Mouse (Mus musculus): ENCODE data around the gene Sec14l5. TPM values are rescaled to one million over a fixed set of nuclear protein-coding genes. Genes with fewer than 3 reads are reported as not detected.

Sec14l5 gene
- polyA plus RNA-seq, 1 experiment from 2014 or later, result 0.11 TPM

- ATAC-seq (replicated peaks; ENCODE audit: low FRiP score, low TSS enrichment, low read depth) (no peak), DNase-seq (ENCODE audit: low spot score) (no peak)
- no peak overlapping the region for H3K27ac ChIP-seq (ENCODE audit: low read depth)
- peaks cover 10% of the 10 kb centered on the region for H3K4me1 ChIP-seq (replicated peaks; ENCODE audit: control insufficient read depth, insufficient read depth, low read length)
- H3K9me3 ChIP-seq (ENCODE audit: control insufficient read depth, low read length), result no peaks in the 10 kb centered on the region
- peak overlapping the region; percentile 95 for H3K4me3 ChIP-seq (ENCODE audit: low read depth, low read length)
- no peaks in the 10 kb centered on the region for H3K27me3 ChIP-seq (replicated peaks; ENCODE audit: control insufficient read depth, insufficient read depth, low read length)
- H3K4me2 ChIP-seq (ENCODE audit: low read length), result peak overlapping the region; percentile 90
- WGBS, result 76% methylated on average over 4 of the region's 4 CpGs
- no peak overlapping the region for H3K9ac ChIP-seq (ENCODE audit: low read length)
- H3K36me3 ChIP-seq (ENCODE audit: control insufficient read depth, insufficient read depth, low read length), result 0 out of 2 replicates have a peak, but pooled peaks cover 8% of the 10 kb centered on the region
Measured at GRCm38 (mm10) chr16:5232982-5233381, 86.1 kb downstream of the Sec14l5 start.

GRCm38 (mm10) chr16:5233418-5234313 lies 86.8 kb downstream of the Sec14l5 start, which contains the start of gene Alg1:
Gene Alg1, plus strand, starts transcription at chr16:5233621.
- under 1% methylated on average over 47 of the region's 47 CpGs for WGBS
- H3K27ac ChIP-seq (ENCODE audit: low read depth), result peak within 1 kb of the TSS; percentile 27; the same call in 1 of the 2 replicates

More at GRCm38 (mm10) chr16:5233418-5234313, 86.8 kb downstream of the Sec14l5 start, which contains the start of gene Alg1:
- DNase-seq (ENCODE audit: low spot score) (peak; percentile 90), ATAC-seq (replicated peaks; ENCODE audit: low FRiP score, low TSS enrichment, low read depth) (peak; percentile 94)
- no peaks in the 10 kb centered on the region for H3K9me3 ChIP-seq (ENCODE audit: control insufficient read depth, low read length)
- H3K4me3 ChIP-seq (ENCODE audit: low read depth, low read length), result peak within 1 kb of the TSS; percentile 95
- no peaks in the 10 kb centered on the region for H3K27me3 ChIP-seq (replicated peaks; ENCODE audit: control insufficient read depth, insufficient read depth, low read length)
- H3K36me3 ChIP-seq (ENCODE audit: control insufficient read depth, insufficient read depth, low read length), result peaks cover 9% of the 10 kb centered on the region; the same call in 1 of the 2 replicates
- peak within 1 kb of the TSS; percentile 90 for H3K4me2 ChIP-seq (ENCODE audit: low read length)
- peak within 1 kb of the TSS; percentile 70 for H3K9ac ChIP-seq (ENCODE audit: low read length)
- peaks cover 10% of the 10 kb centered on the region for H3K4me1 ChIP-seq (replicated peaks; ENCODE audit: control insufficient read depth, insufficient read depth, low read length)

Small RNAs within 50 kb of the gene (microRNA-seq; reads per million reads assigned to microRNA genes)
- gene Gm23689, result not detected
- gene Gm26095, result not detected
- gene Mir6364, result not detected

Other genes with a start within 250 kb of the Sec14l5 start
- 145 and 162 TPM in 2 replicates for gene Nudt16l1, start 208.3 kb upstream of the Sec14l5 start, polyA plus RNA-seq (2014; fragmentation: Nextera tagmentation; extraction: Ambion mirVana)
- gene Anks3, start 182.9 kb upstream of the Sec14l5 start, polyA plus RNA-seq (2014; fragmentation: Nextera tagmentation; extraction: Ambion mirVana), result 45.0 and 51.7 TPM in 2 replicates
- gene Sept12, start 149.3 kb upstream of the Sec14l5 start, polyA plus RNA-seq (2014; fragmentation: Nextera tagmentation; extraction: Ambion mirVana), result 0.24 TPM in 1 of 2 replicates, not detected in the other
- gene Smim22, start 139.8 kb upstream of the Sec14l5 start, polyA plus RNA-seq (2014; fragmentation: Nextera tagmentation; extraction: Ambion mirVana), result 42.6 and 57.4 TPM in 2 replicates
- gene Rogdi, start 133.6 kb upstream of the Sec14l5 start, polyA plus RNA-seq (2014; fragmentation: Nextera tagmentation; extraction: Ambion mirVana), result 57.0 and 59.3 TPM in 2 replicates
- gene Glyr1, start 97.2 kb upstream of the Sec14l5 start, polyA plus RNA-seq (2014; fragmentation: Nextera tagmentation; extraction: Ambion mirVana), result 93.9 and 101 TPM in 2 replicates
- 22.4 and 22.6 TPM in 2 replicates for gene Ubn1, start 97.1 kb upstream of the Sec14l5 start, polyA plus RNA-seq (2014; fragmentation: Nextera tagmentation; extraction: Ambion mirVana)
- 5.4 and 5.8 TPM in 2 replicates for gene Ppl, start 14.7 kb upstream of the Sec14l5 start, polyA plus RNA-seq (2014; fragmentation: Nextera tagmentation; extraction: Ambion mirVana)
- gene Nagpa, start 56.9 kb downstream of the Sec14l5 start, polyA plus RNA-seq (2014; fragmentation: Nextera tagmentation; extraction: Ambion mirVana), result 18.5 and 20.0 TPM in 2 replicates
- 3.4 and 3.7 TPM in 2 replicates for gene AU021092, start 75.2 kb downstream of the Sec14l5 start, polyA plus RNA-seq (2014; fragmentation: Nextera tagmentation; extraction: Ambion mirVana)
- gene Alg1, start 86.5 kb downstream of the Sec14l5 start, polyA plus RNA-seq (2014; fragmentation: Nextera tagmentation; extraction: Ambion mirVana), result 28.7 and 32.1 TPM in 2 replicates
- 42.1 and 42.8 TPM in 2 replicates for gene Eef2kmt, start 108.9 kb downstream of the Sec14l5 start, polyA plus RNA-seq (2014; fragmentation: Nextera tagmentation; extraction: Ambion mirVana)